Mouse (Mus musculus): Measurements from ENCODE around the gene Soga1.

GRCm38 (mm10) chr2:157055721-157056120 is 23.3 kb downstream of the Soga1 start:
- TF ChIP-seq CTCF (IDR thresholded peaks at IDR 0.05; ENCODE audit: low read depth) (no peak), EP300 (IDR thresholded peaks at IDR 0.05; ENCODE audit: low read depth) (no peak)
